Mouse (Mus musculus): Measurements from ENCODE around the gene Grwd1. TPM values are rescaled to one million over a fixed set of nuclear protein-coding genes. Genes with fewer than 3 reads are reported as not detected.

Grwd1 gene
- polyA plus RNA-seq, 1 experiment from 2014 or later: 19.3 TPM

GRCm38 (mm10) chr7:45864435-45864834 lies 33.7 kb upstream of the Grwd1 start:
- Histone ChIP-seq H3K9me3 (ENCODE audit: low read length) (no peaks in the 10 kb centered on the region), H3K9ac (replicated peaks) (no peak overlapping the region), H3K4me1 (ENCODE audit: insufficient read depth) (peaks cover 4% of the 10 kb centered on the region; the same call in 1 of the 2 replicates), H3K4me2 (ENCODE audit: low read depth, low read length) (no peak overlapping the region), H3K4me3 (ENCODE audit: low read depth, low read length) (no peak overlapping the region), H3K27me3 (ENCODE audit: insufficient read depth, low read length) (peaks cover 31% of the 10 kb centered on the region), H3K36me3 (replicated peaks; ENCODE audit: insufficient read depth, low read length) (no peaks in the 10 kb centered on the region), H3K27ac (ENCODE audit: low read depth) (no peak overlapping the region)
- TF ChIP-seq EP300 (IDR thresholded peaks at IDR 0.05; ENCODE audit: low read depth): no peak
- TF ChIP-seq CTCF (IDR thresholded peaks at IDR 0.05; ENCODE audit: low read depth): no peak
- 51% methylated on average over 3 of the region's 3 CpGs for WGBS (ENCODE audit: insufficient replicate concordance)
- no peak for DNase-seq
- ATAC-seq: no peak

DNA sequence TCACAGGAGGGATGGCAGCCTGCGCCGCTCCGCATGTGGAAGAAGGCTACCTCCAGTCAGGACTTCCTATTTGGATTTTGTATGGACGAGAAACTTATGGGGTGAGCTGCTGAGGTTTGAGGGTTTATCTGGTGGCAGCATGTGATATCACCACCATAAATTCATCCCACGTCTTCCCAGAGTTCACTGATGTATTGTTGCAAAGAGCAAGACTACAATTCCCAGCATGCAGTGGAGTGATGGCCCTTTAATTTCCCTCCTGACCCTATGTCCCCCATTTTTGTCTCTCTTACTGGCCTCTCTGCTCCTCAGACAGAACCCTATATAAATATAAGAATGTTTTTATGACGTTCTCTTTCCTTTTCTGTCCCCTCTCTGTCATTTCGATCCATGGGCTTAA lies 32.1 kb upstream of the Grwd1 start:
- no peak for ATAC-seq

GRCm38 (mm10) chr7:45859008-45859407 lies 28.3 kb upstream of the Grwd1 start:
- ATAC-seq (no peak), DNase-seq (no peak)
- Histone ChIP-seq H3K9me3 (ENCODE audit: low read length) (no peaks in the 10 kb centered on the region), H3K4me2 (ENCODE audit: low read depth, low read length) (no peak overlapping the region), H3K27ac (ENCODE audit: low read depth) (no peak overlapping the region), H3K4me3 (ENCODE audit: low read depth, low read length) (no peak overlapping the region), H3K27me3 (ENCODE audit: insufficient read depth, low read length) (peaks cover 24% of the 10 kb centered on the region), H3K36me3 (replicated peaks; ENCODE audit: insufficient read depth, low read length) (no peaks in the 10 kb centered on the region), H3K9ac (replicated peaks) (no peak overlapping the region), H3K4me1 (ENCODE audit: insufficient read depth) (peaks cover 7% of the 10 kb centered on the region; the same call in 1 of the 2 replicates)
- TF ChIP-seq EP300 (IDR thresholded peaks at IDR 0.05; ENCODE audit: low read depth): no peak
- TF ChIP-seq CTCF (IDR thresholded peaks at IDR 0.05; ENCODE audit: low read depth): no peak
- 43% methylated on average over 4 of the region's 4 CpGs for WGBS (ENCODE audit: insufficient replicate concordance)

More for the DNA sequence above, 32.1 kb upstream of the Grwd1 start:
- WGBS (ENCODE audit: insufficient replicate concordance): 78% methylated on average over 7 of the region's 7 CpGs
- no peak for DNase-seq
- no peak overlapping the region for H3K27ac ChIP-seq (ENCODE audit: low read depth)
- peaks cover 20% of the 10 kb centered on the region for H3K27me3 ChIP-seq (ENCODE audit: insufficient read depth, low read length)
- H3K4me2 ChIP-seq (ENCODE audit: low read depth, low read length): no peak overlapping the region
- no peaks in the 10 kb centered on the region for H3K36me3 ChIP-seq (replicated peaks; ENCODE audit: insufficient read depth, low read length)
- H3K4me1 ChIP-seq (ENCODE audit: insufficient read depth): peaks cover 4% of the 10 kb centered on the region; the same call in 1 of the 2 replicates
- no peak overlapping the region for H3K9ac ChIP-seq (replicated peaks)
- no peaks in the 10 kb centered on the region for H3K9me3 ChIP-seq (ENCODE audit: low read length)
- H3K4me3 ChIP-seq (ENCODE audit: low read depth, low read length): no peak overlapping the region
- no peak for TF ChIP-seq CTCF (IDR thresholded peaks at IDR 0.05; ENCODE audit: low read depth)
- TF ChIP-seq EP300 (IDR thresholded peaks at IDR 0.05; ENCODE audit: low read depth): no peak

DNA sequence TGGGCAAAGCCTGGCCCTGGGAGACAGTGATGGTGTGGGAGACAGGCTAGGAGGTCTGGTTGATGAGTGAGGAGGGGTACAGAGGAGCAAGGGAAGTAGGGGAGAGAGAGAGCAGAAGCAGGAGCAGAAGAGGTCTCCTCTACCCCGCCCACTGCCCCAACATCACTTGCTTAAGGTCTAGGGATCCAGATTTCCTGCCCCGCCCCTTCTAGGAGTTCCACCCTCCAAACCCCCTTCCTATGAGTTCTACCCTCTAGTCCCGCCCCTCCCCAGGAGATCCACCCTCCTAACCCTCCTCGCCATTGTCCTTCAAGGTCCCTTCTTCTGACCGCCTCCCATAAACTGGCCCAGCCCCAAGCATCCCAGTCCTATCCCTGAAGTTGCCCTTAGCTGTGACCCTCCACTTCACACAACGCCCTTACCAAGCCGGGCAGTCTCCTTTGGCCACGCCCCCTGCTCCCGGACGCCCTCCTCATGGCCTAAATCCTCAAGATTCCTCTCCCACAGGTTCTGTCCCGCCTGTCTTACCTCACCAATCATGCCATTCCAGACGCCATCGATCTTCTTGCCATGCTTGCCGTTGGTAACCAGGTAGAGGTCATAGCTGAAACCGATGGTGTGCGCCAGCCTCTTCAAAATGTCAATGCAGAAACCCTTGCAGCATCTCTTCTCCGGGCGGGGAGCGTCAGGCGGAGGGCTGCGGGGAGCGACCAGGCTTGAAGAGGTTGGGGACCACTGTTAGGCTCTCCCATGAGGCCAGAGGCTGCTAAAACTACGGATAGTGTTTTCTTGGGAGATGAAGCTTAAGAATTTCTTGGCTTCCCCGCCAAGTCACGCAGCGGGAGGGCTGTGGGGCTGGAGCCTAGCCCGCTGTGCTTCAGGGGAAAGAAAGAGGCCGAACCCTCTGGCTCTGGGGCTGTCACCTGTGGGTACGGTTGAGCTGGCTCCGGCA lies 26.5 kb upstream of the Grwd1 start:
- no peaks in the 10 kb centered on the region for H3K36me3 ChIP-seq (replicated peaks; ENCODE audit: insufficient read depth, low read length)
- H3K27ac ChIP-seq (ENCODE audit: low read depth): no peak overlapping the region
- H3K9ac ChIP-seq (replicated peaks): 0 out of 2 replicates have a peak overlapping the region, but pooled peaks have one; percentile 7
- WGBS (ENCODE audit: insufficient replicate concordance): 5% methylated on average over 30 of the region's 30 CpGs
- H3K9me3 ChIP-seq (ENCODE audit: low read length): no peaks in the 10 kb centered on the region
- H3K27me3 ChIP-seq (ENCODE audit: insufficient read depth, low read length): peaks cover 24% of the 10 kb centered on the region
- TF ChIP-seq EP300 (IDR thresholded peaks at IDR 0.05; ENCODE audit: low read depth) (no peak), CTCF (IDR thresholded peaks at IDR 0.05; ENCODE audit: low read depth) (no peak)
- H3K4me2 ChIP-seq (ENCODE audit: low read depth, low read length): peak overlapping the region; percentile 55
- no peak for ATAC-seq
- peaks cover 7% of the 10 kb centered on the region; the same call in 1 of the 2 replicates for H3K4me1 ChIP-seq (ENCODE audit: insufficient read depth)
- H3K4me3 ChIP-seq (ENCODE audit: low read depth, low read length): peak overlapping the region; percentile 11; the same call in 1 of the 2 replicates
- DNase-seq: no peak

DNA sequence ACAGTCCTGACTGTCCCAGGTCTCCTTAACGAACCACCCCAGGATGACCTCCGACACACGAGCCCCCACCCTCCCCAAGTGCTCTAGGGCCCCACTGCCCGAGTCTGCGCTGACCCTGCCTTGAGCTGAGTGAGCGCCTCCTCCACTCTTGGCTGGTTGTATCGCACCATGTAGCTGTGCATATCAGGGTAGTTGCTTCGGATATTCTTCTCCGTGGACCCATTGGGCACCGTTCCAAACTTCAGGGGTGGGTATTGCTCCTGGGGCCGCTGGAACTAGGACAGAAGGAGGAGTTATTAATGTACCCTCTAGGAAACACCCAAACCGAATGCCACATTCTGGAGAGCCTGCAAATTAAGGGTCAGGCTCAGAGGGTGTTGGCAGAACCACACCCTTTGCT lies 22.3 kb upstream of the Grwd1 start:
- Histone ChIP-seq H3K9me3 (ENCODE audit: low read length) (no peaks in the 10 kb centered on the region), H3K9ac (replicated peaks) (no peak overlapping the region), H3K4me2 (ENCODE audit: low read depth, low read length) (no peak overlapping the region), H3K36me3 (replicated peaks; ENCODE audit: insufficient read depth, low read length) (no peaks in the 10 kb centered on the region), H3K27me3 (ENCODE audit: insufficient read depth, low read length) (peaks cover 21% of the 10 kb centered on the region), H3K27ac (ENCODE audit: low read depth) (no peak overlapping the region), H3K4me1 (ENCODE audit: insufficient read depth) (peaks cover 7% of the 10 kb centered on the region; the same call in 1 of the 2 replicates), H3K4me3 (ENCODE audit: low read depth, low read length) (no peak overlapping the region)
- ATAC-seq: no peak
- no peak for DNase-seq
- 85% methylated on average over 12 of the region's 12 CpGs for WGBS (ENCODE audit: insufficient replicate concordance)
- TF ChIP-seq CTCF (IDR thresholded peaks at IDR 0.05; ENCODE audit: low read depth) (no peak), EP300 (IDR thresholded peaks at IDR 0.05; ENCODE audit: low read depth) (no peak)

- no peaks in the 10 kb centered on the region for H3K9me3 ChIP-seq (ENCODE audit: low read length)
- WGBS (ENCODE audit: insufficient replicate concordance): 56% methylated on average over 3 of the region's 3 CpGs
These were observed 19.9 kb upstream of the Grwd1 start for GRCm38 (mm10) chr7:45850661-45851060.

More at GRCm38 (mm10) chr7:45850661-45851060, 19.9 kb upstream of the Grwd1 start:
- Histone ChIP-seq H3K4me1 (ENCODE audit: insufficient read depth) (no peaks in the 10 kb centered on the region), H3K27ac (ENCODE audit: low read depth) (no peak overlapping the region), H3K4me2 (ENCODE audit: low read depth, low read length) (no peak overlapping the region), H3K4me3 (ENCODE audit: low read depth, low read length) (no peak overlapping the region), H3K27me3 (ENCODE audit: insufficient read depth, low read length) (no peaks in the 10 kb centered on the region), H3K9ac (replicated peaks) (no peak overlapping the region), H3K36me3 (replicated peaks; ENCODE audit: insufficient read depth, low read length) (no peaks in the 10 kb centered on the region)
- DNase-seq: no peak
- TF ChIP-seq EP300 (IDR thresholded peaks at IDR 0.05; ENCODE audit: low read depth) (no peak), CTCF (IDR thresholded peaks at IDR 0.05; ENCODE audit: low read depth) (no peak)
- no peak for ATAC-seq

Data from liver, postnatal 0 days (tissue).